Mouse (Mus musculus) liver, embryonic 14 days (tissue): ENCODE measurements around the gene Adam1a. TPM values are rescaled to one million over a fixed set of nuclear protein-coding genes. Genes with fewer than 3 reads are reported as not detected.

Experiments used
- polyA plus RNA-seq: library from polyadenylated mRNA; depleted of rRNA; stranded (reverse); fragments of >200 nt; gene quantifications from 2 replicates; pipeline ENCODE4 v1.2.3, GENCODE M21; 2012; rRNA removed

Adam1a gene
- 1.7 and 1.9 TPM in 2 replicates for polyA plus RNA-seq

GRCm38 (mm10) chr5:121544910-121545792 is at the start of gene Adam1a, which contains the start of gene Gm42878:
Gene Adam1a (minus strand): TSS chr5:121545482.
Gene Gm42878 (minus strand): TSS chr5:121545482.

GRCm38 (mm10) chr5:121593451-121594401 is 48.4 kb upstream of the Adam1a start, which contains the start of gene Aldh2:
Gene Aldh2 (minus strand): TSS chr5:121593824.

GRCm38 (mm10) chr5:121545793-121546529 is 679 bp upstream of the Adam1a start, which contains the start of gene Mapkapk5:
Gene Mapkapk5 (minus strand): TSS chr5:121545905.

GRCm38 (mm10) chr5:121503231-121503630 is 42.1 kb downstream of the Adam1a start, which contains the start of gene Adam1b:
Gene Adam1b (minus strand): TSS chr5:121503435.

Other genes starting within 250 kb of the Adam1a start
- 18.3 and 21.0 TPM in 2 replicates for gene Trafd1, start 159.8 kb downstream of the Adam1a start, polyA plus RNA-seq
- gene Naa25, start 147.5 kb downstream of the Adam1a start, polyA plus RNA-seq = 9.0 and 10.4 TPM in 2 replicates
- 0.63 TPM in 2 replicates for gene Tmem116, start 93.6 kb downstream of the Adam1a start, polyA plus RNA-seq
- gene Erp29, start 93.0 kb downstream of the Adam1a start, polyA plus RNA-seq = 71.5 and 73.7 TPM in 2 replicates
- not detected in 2 replicates for gene Adam1b, start 42.0 kb downstream of the Adam1a start, polyA plus RNA-seq
- 0.03 and 0.16 TPM in 2 replicates for gene Gm42878, start within 50 bp of the Adam1a start, polyA plus RNA-seq
- gene Mapkapk5, start 423 bp upstream of the Adam1a start, polyA plus RNA-seq = 47.6 and 51.3 TPM in 2 replicates
- 150 and 155 TPM in 2 replicates for gene Aldh2, start 48.3 kb upstream of the Adam1a start, polyA plus RNA-seq
- gene Acad12, start 73.5 kb upstream of the Adam1a start, polyA plus RNA-seq = 0.75 and 1.2 TPM in 2 replicates
- gene Acad10, start 115.0 kb upstream of the Adam1a start, polyA plus RNA-seq = 1.4 and 1.7 TPM in 2 replicates
- gene Brap, start 115.1 kb upstream of the Adam1a start, polyA plus RNA-seq = 12.3 and 13.2 TPM in 2 replicates
- gene Atxn2, start 165.9 kb upstream of the Adam1a start, polyA plus RNA-seq = 20.8 and 24.5 TPM in 2 replicates